Mouse (Mus musculus): ENCODE measurements around the gene Spata33.
"Not testable (repeated sequence)": the region's sequence is repeated elsewhere in the genome, so short reads cannot be mapped to it uniquely, and the experiment has no call there.

The Spata33 gene

GRCm38 (mm10) chr8:123212321-123213117, at the start of gene Spata33, which contains the start of gene Chmp1a:
Gene Spata33 (plus strand): TSS chr8:123212832.
Gene Chmp1a (minus strand): TSS chr8:123212763.
- peak; percentile 87 to 90 for DNase-seq (ENCODE audit: low spot score in 2 of 2)

DNA sequence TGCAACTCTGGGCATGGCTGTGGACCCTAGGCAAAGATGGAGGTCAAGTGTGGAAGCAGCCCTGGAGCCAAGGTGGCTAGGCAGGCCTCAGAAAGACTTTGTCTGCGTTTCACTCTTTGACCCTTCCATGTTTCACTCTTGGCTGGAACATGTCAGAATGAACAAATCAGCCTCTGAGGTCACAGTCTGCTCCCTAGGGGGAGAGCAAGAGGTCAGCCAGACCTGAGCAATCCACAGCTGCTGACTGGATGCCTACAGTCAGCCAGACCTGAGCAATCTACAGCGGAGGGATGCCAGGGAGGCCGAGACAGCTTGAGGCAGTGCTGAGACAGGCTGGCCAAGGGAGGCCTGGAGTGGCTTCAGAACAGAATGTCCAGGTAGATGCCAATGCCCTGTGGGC, 31.2 kb upstream of the Spata33 start:
- DNase-seq (ENCODE audit: low spot score in 2 of 2), result peak in 1 of 2 experiments; percentile 69

DNA sequence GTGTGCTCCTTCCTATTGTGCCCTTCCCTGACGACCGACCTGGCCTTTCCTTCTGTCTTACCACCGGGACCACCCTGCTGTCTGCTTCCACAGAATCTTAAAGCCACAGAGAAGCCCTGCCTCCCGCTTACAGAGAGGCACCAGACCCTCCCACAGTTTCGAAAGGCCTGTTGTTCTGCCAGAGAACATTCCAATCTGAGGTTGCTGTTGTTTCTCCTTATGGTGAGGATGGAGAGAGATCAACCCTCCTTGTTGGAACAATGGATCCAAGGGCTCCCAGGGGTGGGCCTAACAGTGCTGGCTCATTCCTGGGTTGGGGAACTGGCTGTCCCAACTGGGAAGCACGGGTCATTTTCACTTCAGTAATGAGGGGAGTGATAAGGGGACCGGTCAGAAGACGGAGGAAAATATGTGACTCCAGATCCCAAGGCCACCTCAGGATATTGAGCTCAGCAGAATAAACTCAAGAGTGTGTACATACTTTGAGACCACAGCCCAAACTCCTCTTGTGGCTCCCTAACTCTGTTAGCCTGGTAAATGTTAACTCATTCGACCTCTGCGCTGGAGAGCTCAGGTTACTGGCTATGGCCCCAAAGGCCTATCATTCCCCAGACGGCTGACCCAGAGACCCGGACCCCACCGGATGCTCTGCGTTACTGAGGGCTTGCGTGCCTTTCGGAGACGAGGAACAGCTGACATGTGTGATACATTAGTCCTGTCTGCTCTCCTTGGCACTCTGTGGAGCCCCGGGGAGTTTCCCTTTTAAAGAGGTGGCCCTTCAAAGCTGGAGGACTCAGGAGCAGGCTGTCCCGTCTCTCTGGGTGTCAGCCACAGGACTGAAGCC, 26.8 kb upstream of the Spata33 start, which contains the start of gene Dpep1:
Dpep1 (plus strand) TSS at position 677 of the 844 bp plus-strand sequence.
- DNase-seq (ENCODE audit: low spot score in 2 of 2), result peak; percentile 11 to 71

GRCm38 (mm10) chr8:123188006-123188405, 24.6 kb upstream of the Spata33 start:
- no peak for DNase-seq (ENCODE audit: low spot score in 2 of 2)

GRCm38 (mm10) chr8:123188841-123189240, 23.8 kb upstream of the Spata33 start:
- DNase-seq (ENCODE audit: low spot score in 2 of 2), result no peak

- peak; percentile 64 to 79 for DNase-seq (ENCODE audit: low spot score in 2 of 2)
These were observed 22.0 kb upstream of the Spata33 start for GRCm38 (mm10) chr8:123190678-123191077.

GRCm38 (mm10) chr8:123191908-123192307, 20.7 kb upstream of the Spata33 start:
- DNase-seq (ENCODE audit: low spot score in 2 of 2), result no peak

- no peak for DNase-seq (ENCODE audit: low spot score in 2 of 2)
These were observed 18.9 kb upstream of the Spata33 start for GRCm38 (mm10) chr8:123193771-123194170.

DNA sequence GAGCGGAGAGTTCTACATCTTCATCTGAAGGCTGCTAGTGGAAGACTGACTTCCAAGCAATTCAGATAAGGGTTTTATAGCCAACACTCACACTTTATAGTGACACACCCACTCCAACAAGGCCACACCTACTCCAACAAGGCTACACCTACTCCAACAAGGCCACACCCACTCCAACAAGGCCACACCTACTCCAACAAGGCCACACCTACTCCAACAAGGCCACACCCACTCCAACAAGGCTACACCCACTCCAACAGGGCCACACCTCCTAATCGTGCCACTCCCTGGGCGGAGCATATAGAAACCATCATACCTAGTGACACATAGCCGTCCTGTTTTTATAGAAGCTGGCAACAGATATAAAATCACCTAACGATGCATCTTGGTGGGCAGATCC, 15.6 kb upstream of the Spata33 start:
- DNase-seq (ENCODE audit: low spot score in 2 of 2), result not testable (repeated sequence)

DNA sequence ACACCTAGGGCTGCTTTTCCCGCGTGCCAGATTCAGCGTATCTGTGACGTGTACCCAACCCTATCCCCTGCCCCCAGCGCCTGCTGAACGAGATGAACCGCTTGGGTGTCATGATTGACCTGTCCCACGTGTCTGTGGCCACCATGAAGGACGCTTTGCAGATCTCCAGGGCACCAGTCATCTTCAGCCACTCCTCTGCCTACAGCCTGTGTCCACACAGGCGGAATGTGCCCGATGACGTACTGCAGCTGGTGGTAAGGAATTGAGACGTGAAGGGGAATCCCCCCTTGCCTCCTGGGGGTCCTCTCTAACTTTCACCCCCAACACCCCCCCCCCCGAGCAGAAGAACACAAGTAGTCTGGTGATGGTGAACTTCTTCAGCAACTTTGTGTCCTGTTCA, 12.8 kb upstream of the Spata33 start:
- DNase-seq (ENCODE audit: low spot score in 2 of 2), result no peak

DNA sequence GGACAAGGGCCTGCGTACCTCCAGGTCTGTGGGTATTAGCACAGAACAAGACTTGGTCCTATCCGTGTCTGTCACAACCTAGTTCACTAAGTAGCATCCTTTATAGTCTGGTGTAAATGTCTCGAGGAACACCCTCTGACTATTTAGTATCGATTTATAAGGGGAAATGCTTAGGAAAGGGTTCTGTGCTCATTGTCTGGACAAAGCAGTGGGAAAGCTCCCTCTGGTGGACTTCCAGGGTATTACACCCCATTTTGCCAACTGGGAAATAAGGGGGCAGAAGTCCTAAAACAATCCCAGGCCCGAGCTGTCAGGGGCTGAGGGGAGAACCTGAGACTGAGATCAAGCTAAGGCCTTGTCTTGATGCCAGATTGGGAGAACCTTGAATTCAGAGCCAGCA, 10.3 kb upstream of the Spata33 start:
- peak; percentile 47 to 55 for DNase-seq (ENCODE audit: low spot score in 2 of 2)

GRCm38 (mm10) chr8:123203571-123203970, 9.1 kb upstream of the Spata33 start:
- DNase-seq (ENCODE audit: low spot score in 2 of 2), result no peak

GRCm38 (mm10) chr8:123211876-123212275, 756 bp upstream of the Spata33 start:
- no peak for DNase-seq (ENCODE audit: low spot score in 2 of 2)

DNA sequence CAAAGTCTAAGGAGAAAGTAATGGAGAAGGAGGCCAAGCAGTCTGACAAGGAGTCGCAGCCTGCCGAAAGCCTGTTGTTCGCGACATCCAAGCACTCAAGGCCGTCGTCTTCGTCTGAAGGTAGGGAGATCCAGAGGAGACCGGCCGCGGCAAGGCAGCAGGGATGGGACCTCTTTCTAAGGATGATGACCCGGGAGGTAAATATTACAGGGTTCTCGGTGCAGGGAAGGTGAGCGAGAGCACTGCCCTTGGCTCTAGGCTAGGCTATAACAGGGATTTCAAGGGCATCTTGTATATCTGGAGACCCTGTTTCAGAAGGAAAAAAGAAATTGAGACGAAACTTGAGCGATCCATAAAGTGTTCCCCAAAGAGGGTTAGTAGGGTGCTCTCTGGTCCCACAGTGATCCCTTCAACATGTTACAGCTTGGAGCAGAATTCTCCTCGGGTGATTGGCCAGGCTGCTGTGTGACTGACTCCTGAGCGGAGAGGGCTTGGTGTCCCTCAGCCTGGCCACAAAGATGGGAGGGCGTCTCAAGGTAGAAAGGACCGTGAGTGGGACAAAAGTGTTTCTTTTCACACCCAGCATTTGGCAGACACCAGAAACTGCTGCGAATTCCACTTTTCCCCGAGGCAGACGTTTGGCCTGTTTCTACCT, 613 bp downstream of the Spata33 start:
- no peak for DNase-seq (ENCODE audit: low spot score in 2 of 2)

DNA sequence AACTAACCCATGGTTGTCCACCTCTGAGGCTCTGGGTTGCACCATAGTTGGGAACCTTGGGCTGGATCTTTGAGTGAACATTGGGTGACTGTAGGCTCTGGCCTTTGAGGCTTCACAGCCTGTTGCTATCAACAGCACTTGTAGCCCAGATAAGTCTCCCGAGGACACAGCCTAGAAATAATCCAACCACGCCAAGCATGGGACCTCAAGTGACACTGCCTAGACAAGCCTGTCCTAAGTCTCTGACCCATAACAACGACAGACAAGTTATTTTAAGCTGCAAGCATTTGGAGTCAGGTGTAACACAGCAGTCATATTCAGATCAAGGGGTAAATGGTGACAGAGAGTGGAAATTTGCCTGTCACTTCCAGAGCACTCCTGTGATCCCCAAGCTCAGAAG, 2.8 kb downstream of the Spata33 start:
- no peak for DNase-seq (ENCODE audit: low spot score in 2 of 2)

- DNase-seq (ENCODE audit: low spot score in 2 of 2), result no peak
These were observed 8.3 kb downstream of the Spata33 start for GRCm38 (mm10) chr8:123220917-123221316.

DNA sequence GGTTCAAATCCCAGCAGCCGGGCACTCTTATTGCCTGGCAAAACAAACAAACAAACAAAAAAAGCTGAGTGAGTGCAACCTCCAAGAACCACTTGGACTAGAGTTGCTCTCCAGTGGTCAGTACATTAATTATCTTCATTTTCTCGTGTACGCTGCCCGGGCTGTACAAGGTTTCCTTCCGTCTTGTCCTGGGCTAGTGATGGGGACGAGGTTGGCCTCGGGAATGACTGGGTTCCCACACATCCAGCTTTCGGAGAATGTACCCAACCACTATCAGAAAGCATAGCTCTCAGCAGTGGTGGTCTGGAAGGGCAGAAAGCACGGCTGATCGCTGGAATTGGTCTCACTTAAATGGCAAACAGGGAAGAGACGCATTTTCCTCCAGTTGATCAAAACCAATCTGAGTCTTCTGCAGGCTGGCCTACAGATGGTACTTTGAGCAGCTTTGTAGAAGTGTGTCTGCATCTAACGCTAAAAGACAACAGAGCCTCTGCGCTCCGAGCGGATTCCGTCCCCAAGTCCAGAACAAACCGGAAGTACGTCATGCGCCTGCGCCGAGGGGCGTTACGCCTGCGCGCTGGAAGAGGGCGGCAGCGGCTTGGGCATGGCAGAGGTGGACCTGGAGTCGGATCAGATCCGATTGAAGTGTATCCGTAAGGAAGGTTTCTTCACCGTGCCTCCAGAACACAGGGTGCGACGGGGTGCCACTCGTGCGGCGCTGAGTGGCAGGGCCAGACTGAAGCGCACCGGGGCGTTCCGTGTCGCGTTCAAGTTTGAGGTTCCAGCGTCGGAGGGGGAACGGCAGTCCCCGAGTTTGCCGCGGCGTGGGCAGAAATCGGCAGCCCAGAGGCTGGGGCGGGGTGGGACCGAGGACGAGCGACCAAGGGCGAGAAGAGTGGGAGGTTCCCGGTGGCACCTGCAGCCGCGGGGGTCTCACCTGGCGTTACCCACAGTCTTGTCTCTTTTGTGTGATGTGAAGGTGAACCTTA, 11.9 kb downstream of the Spata33 start, which contains the start of gene Cdk10:
Cdk10 (plus strand) TSS at position 565 of the 989 bp plus-strand sequence.
- peak; percentile 91 to 95 for DNase-seq (ENCODE audit: low spot score in 2 of 2)

DNA sequence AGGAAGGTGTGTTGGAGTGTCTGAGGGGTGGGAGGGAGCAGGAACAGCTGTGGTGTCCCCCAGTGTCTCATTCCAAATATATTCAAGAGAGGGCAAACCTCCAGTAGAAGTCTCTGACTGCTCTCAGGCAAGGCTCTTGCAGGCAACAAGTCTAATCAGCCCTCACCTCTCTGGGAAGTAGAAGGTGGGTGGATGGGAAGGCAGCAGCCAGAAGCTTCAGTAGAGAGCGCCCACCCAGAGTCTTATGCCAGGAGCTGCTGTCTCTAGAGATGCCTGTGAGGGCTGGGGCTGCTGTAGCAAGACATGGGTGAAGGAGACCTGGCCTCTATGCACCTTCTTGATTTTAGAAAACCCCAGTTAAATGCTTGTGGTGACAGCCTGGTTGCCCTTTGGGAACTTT, 15.8 kb downstream of the Spata33 start:
- no peak for DNase-seq (ENCODE audit: low spot score in 2 of 2)

DNA sequence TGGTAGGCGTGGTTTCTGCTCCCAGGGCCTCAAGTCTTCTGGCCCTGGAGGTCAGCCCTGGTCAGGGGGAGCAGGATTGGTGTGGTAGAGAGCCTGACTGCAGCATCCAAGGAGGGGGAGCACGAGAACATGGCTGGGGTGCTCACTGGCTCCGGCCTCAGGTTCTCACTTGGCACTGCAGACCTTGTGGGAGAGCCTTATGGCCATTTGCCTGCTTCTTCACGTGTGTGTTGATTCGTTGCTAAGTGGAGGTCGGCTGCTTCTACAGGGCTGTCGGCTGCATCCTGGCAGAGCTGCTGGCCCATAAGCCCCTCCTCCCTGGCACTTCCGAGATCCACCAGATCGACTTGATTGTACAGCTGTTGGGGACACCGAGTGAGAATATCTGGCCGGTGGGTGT, 17.7 kb downstream of the Spata33 start:
- DNase-seq (ENCODE audit: low spot score in 2 of 2), result not testable (repeated sequence)

DNA sequence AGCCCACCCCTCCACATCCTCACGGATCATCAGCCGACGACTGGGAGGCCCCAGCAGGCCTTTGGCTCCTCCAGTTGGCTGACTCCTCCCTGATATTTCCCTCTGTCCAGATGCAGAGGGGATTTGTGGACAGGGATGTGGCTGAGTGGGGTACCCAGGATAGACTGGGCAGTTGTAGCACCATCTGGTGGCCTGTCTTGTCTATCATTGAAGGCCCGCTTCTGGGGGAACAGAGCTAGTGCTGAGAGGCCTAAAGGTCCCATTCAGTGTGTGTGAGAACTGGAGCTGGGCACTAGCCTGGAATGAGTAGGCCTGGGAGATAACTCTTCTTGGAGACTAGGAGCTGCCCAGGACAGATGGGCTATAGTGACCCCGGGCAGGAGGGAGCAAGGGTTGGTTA, 19.1 kb downstream of the Spata33 start:
- DNase-seq (ENCODE audit: low spot score in 2 of 2), result no peak

GRCm38 (mm10) chr8:123232553-123232952, 19.9 kb downstream of the Spata33 start:
- no peak for DNase-seq (ENCODE audit: low spot score in 2 of 2)

Data from urinary bladder, postnatal 36 days (tissue).